Mouse (Mus musculus) gastrocnemius, postnatal 25 days (tissue): Measurements from ENCODE around the gene Atf7. TPM values are rescaled to one million over a fixed set of nuclear protein-coding genes. Genes with fewer than 3 reads are reported as not detected.
A peak's percentile ranks its signal among the peaks of the same experiment; 100 is the strongest.

Experiments used
- DNase-seq: peaks from one replicate; pipeline ENCODE4 v3.0.0; 2022
- total RNA-seq, 2 experiments: library from RNA; stranded (reverse); gene quantifications; 1 replicate in 1 of 2; 2 replicates in 1 of 2; pipeline ENCODE4 v1.2.3; 2021

Atf7 gene
- total RNA-seq, 2 experiments from 2014 or later = 41.6 to 51.6 TPM

DNA sequence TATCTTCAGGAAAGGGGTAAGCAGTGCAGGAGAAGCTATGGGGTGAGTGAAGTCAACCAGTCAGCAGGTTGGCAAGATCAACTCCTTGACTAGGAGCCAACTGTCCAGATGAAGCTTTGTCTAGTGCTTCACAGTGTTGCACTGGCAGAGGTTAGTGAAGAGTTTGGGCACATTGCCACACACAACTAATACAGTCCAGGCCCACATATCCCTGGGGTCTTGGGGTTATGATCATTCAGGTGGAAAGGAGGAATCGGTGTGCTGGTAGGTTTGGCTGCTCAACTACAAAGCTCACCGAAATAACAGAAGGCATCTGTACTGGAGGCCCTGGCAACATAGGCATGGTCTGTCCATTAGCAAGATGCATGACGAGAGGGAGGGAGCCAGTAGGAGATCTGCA lies 77.8 kb downstream of the Atf7 start:
- no peak for DNase-seq

DNA sequence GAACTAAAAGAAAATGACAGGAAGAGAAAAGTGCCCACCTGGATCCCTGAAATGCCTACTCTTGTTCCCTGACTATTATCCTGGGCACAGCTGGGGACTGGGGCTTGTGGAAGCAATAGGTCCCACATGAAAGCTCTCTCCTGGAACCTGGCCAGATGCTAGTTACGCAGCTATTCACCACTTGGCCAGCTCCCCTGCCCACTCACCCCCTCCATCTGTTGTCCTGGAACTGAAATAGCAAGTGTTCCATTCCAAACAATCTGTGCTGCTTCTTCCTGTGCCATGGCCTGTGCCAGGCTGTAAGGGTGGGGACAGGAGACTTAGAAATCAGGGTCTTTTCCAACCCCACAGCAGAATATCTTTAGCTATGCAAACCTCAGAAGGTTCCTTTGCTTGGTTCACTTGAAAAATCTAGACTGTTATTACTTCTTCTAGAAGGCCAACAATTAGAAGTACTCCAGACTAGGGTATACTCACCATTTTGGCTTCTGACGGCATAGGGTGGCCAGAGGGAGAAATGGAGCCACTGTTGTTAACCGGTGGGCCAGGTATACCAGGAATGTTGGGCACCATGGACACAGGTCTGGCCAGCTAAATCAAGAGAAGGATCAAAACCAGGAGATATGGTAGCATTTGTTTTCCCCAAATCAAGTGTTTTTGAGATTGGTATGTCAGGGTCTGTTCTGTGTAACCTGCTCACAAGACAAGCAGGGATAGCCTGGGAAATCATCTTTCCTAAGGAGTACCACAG lies 78.4 kb downstream of the Atf7 start:
- DNase-seq = peak; percentile 34

DNA sequence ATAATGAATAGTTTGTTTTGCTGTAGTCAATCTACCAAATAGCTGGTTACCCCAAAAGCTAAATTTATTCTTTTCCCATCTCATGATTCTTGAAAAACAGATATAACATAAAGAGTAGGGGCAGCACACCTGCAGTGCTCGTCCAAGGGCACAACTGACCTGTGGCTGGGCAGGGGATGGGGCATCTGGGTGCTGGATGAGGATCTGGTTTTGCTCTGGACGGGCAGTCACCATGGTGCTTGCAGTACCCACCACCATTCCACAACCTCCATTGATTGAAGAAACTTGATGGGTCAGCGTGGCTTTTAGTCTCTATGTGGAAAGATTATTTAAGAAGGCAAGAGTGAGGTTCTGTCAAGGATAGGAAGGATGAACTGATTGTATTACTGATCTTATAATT lies 79.0 kb downstream of the Atf7 start:
- no peak for DNase-seq

DNA sequence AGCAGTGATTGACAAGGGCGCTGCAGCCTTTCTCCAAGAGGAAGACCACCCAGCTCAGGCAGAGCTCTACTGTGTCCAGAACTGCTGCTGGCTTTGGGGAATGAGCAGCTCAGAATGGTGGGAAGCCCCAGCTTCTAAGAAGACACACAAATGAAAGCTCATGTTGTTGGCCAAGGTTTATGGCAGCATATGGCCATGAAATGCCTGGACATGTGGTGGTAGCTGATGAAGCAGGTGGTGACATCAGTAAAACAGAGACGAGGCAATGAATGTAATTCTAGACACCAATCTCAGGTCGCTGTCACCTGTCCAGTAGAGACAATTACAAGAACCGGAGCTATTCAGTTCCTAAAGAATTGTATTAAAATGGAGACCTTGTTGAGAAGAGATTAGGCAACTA lies 80.5 kb downstream of the Atf7 start:
- no peak for DNase-seq

DNA sequence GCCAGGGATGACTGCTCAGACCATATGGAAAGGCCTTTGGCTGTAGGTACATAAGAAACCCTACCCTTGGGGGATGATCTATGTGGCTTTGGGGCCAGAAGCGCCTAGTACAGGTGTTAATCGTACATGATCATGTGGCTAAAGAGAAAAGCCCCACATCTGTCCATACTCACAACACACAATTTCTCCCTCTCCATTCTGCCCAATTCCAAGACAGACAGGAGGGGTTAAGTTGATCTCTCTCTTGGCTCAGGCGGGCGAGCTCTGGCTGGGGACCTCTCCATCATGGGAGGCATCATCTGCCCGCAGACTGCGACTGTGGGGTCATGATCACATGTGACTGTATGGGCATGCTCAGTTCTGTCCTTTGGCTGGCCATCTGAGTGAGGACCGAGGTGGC lies 91.3 kb downstream of the Atf7 start:
- no peak for DNase-seq

DNA sequence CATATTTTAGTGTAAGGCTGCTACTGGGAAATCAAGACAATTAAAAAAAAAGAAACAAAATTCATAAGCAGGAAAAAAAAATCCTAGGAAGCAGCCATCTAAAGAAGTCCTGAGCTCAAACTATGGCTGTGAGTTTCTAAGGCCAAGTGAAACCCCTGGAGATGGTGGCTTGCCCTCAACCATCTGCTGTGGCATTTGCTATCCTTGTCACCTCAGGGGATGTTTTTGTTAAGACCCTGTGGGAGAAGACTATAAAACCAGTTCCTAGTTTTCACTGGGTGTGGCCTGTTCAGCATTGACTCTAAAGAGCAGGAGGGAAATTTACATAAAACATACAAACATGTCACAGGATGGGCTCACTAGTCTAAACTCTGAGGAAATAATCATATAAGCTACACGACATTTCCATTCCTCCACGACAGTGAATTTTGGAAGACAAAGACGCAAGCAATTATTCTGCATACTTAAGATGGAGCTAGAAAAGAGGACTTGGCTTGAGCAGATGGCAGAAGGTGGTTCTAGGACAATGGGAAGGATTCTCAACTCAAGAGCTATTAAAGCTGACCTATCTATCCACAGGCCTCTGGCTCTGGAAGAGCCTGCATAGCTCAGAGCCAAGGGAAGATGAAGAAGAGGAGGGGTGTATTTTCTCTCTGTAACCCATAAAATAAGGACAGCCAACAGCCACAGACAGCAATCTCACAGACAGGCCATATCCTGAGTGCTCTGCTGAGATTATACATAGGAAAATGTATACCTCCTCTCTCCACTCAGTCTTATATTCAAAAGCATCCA lies 93.0 kb downstream of the Atf7 start:
- no peak for DNase-seq

DNA sequence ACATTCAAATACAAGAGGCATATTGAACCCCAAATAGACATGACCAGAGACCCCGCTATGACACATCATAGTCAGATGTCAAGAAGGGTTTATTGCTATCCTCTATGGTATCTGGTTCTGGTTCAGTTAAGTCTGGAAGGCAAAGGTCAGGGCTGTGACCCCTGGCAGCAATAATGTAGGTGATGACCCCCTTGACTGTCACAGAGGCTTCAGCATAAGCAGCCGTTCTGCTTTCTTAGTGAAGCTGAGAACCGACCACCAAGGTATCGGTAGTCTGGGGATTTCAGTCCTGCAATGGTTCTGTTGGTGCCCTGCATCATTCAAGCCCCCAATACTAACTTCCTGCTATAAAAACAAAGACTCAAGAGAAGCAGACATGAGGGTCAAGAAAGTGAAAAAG lies 93.7 kb downstream of the Atf7 start:
- DNase-seq = no peak

DNA sequence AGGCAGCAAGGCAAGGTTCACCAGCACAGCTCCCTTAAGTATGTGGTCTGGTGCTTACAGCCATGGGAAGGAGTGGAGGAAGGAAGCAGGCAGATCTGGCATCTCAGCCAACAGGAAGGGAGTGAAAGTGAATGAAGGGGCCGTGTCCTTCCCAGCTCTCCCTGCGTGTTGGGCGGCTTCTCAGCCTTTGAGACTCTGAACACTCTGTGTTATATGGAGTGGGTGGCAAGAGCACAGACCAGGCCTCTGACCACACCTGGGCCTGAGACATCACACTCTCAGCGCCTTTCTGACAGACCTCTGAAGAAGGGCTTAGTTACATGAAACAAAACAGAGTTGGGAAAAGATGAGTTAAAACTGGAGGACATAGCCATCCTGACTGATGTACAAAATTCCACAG lies 94.7 kb downstream of the Atf7 start:
- no peak for DNase-seq

DNA sequence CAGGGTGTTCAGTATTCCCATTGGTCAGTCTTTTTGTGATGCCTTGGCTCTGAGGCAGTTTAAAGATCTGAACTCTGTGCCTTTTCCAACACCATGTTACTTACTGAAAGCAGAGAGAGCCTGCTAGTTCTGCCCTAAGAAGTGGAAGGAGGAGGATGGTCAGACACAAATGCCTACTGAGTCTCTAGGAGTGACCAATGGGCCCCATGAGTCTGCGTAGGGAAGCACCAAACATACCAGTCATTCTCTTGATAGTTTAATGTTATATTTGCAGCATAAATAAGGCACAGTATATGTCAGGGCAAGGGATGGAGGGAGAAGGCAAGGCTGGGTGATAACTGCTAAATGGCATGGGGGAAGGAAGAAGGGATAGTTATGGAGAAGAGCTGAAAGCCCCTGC lies 96.9 kb downstream of the Atf7 start:
- no peak for DNase-seq

DNA sequence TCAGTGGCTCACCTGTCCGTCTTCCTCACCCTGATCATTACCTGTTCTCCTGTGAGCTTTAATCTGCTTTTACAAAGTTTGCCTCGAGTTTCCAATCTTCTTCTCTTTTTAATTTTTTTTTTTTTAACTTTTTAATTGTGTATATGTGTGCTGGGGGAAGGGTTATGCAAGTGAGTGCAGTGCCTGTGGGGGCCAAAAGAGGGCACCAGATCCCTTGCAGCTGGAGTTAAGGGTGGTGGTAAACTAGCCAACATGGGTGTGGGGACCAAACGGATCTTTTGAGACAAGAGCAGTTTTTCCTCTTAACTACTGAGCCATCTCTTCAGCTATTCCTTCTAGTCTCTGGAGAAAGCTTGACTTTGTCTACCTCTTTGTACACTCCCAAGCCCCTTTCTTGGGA lies 97.3 kb downstream of the Atf7 start:
- no peak for DNase-seq

DNA sequence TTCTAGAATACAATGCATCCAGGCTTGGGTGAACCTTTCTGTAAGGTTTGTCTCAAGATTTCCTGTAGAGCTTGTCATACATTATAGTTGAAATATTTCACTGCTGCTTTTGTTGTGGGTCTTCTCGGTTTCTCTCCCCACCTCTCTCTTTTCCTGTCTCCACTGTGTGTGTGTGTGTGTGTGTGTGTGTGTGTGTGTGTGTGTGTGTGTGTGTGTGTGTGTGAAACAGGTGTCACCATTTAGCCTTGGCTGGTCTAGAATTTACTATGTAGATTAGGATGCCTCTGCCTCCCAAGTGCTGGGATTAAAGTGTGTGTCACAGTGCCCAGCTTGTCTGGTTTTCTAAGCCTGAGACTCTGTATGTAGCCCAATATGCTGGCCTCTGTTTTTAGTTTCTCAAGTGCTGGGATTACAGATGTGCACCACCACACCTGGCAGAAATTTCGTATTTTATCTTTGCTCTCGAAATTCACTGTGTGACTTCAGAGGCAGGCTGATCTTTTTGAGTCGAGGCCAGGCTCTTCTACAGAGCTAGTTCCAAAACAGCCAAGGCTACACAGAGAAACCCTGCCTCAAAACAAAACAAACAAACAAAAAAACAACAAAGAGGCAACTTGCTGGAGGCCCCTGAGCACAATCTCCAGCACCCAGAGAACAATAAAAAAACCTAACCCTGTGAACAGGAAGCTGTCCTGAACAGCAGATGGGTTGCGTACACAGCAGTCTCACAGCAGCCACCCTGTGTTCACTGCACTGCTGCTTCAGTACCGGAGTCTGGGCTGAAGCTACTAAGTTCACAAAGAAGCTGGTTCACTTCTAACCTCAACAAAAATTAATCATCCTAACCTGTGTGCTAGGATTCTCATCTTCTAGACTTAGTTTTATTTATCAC lies 98.9 kb downstream of the Atf7 start:
- no peak for DNase-seq

DNA sequence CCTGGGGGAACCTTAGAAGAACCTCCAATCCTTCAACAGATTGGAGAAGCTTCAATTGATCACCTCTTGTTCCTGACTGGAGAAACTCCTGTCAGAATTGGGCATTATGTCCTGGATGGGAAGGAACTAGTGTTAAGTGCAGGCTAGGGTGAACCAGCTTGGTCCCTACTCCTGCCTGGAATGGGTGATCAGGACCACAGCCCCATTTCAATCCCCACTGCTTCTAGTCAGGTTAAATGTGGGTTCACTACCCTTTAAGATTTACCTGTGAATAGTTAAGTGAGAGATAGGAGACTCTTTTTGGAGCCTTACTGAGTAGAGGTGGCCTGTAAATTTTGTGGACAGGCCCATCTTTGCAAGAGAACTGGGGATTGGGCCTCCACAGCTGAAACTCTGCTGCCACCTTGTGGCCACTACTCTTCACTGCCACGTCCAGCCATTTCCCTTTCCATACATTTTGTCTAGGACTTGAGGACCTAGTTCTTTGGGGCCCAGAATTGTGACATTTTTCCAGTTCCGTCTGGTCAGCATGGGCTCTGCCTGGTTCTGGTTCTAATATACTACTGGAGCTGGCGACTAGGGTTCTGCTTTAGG lies 100.3 kb downstream of the Atf7 start, which contains the start of gene Npff:
Npff (minus strand) TSS at position 51 of the 594 bp plus-strand sequence.
- no peak for DNase-seq

DNA sequence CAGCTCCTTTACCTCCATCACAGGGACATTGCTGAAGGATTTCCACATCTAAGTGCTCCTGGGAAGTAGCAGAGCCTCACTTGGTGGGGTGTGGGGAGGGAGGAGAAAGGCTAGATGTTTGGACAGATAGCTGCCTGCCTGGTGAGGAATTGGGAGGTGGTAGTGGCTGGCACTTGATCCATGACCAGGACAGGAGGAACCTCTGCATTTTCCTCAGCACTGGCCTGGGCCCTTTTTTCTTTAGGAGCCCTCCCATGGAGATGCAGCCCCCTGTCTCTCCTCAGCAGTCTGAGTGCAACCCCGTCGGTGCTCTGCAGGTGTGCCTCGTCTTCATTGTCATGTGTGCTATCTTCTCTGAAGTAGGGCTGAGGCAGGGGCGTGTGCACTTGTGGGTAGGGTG lies 103.8 kb downstream of the Atf7 start:
- DNase-seq = no peak

DNA sequence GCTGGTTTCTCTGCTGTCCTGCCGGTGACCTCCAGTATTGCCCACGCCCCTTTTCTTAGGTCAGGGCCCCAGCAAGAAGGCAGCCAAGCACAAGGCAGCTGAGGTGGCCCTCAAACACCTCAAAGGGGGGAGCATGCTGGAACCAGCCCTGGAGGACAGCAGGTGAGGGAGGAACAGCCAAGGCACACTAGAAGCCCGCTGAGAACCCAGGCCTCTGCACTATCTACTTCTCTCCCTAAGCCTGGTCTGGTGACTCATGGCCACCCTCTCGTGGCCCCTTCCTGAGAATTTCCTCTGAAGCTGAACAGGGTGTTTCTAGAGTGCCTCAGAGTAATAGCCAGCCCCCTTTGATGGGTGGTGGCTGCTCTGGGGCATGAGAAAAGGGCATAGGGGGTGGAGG lies 104.8 kb downstream of the Atf7 start:
- no peak for DNase-seq

DNA sequence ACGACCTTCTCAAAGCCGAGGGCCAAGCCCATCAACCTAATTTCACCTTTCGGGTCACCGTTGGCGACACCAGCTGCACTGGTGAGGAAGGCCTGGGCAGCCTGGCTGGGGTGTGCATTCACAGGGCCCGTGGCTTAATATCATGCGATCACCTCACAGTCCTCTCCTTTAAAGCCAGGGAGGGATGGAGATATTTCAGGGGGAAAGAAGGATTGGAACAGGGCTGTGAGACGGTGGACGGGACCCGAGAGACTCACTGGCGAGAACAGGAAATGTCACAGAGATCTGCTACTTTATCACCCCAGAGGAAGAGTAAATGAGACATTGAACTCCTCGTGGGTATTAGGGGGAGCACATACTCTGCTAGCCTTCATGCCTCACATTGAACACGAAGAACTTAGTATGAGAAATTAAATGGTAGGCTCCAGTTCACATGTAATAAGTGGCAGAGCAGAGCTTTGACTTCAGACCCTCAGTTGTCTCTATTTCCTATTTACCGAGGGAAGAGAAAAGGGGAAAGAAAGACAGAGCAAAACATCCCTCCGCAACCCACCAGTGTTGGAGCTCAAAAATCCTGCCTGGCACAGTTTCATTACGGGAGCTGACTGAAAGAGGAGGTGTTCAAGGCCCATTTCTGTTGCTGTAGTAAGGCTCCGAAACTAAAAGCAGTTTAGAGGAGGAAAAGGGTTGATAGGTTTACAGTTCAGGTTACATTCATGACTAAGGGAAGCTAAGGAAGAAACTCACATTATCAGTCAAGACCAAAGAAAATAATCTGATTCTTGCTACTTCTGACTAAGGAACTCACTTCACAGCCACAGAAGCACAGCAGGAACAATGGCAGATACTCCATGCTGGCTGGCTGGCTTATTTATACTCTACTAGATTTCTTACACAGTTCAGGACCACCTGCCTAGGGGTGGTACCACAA lies 105.8 kb downstream of the Atf7 start:
- DNase-seq = no peak

DNA sequence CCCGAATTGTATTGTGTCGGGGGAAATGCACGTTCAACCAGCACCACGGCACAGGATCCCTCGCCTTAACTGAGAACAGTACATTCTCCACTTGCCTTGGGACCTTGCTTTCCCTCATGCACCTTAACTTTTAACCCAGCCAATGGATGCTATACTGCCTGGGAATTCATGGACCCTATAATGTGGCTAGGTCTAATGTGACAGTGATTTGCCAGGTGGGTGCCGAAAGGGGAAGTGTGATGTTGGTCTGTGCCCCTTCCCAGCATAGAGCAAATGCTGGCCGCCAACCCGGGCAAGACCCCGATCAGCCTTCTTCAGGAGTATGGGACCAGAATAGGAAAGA lies 106.4 kb downstream of the Atf7 start:
- DNase-seq = no peak

DNA sequence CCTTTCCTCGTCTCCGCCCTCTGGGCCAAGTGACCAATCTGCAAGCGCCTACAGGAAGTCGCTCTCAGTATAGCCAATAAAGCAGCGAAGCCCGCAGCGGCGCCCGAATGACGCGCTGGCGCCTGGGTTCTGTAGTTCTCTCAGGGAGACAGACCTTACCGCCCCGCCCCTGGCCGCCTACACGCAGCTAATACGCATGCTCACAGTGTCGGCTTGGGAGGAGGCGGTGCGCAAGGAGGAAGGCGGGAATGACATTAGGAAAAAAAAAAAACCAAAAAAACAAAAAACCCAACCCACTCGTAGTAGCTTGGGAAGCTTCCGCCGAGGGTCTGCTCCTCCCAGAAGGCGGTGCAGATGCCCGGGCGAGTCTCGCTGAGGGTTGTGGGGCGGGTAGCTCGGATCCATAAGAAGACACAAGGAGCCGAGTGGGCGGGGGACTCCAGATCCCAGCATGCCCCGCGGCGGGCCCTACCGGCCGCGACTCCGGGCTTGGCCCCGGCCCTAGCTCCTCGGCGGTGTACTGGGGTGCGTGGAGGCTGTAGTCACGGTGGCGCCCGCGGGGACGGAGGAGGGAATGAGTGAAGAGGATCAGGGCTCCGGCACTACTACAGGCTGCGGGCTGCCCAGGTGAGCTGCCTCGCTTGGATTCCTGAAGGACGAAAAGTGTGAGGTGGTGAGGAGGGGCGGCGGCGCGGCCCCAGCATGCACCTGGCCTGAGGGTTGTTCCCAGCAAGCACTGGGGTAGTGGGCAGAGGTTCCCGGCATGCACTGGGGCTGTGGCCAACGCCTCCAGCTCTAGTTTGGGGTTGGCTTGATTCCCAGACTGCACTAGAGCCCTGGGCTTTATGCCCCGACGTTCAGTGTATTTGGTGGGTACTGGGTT lies 107.0 kb downstream of the Atf7 start, which contains the start of gene Tarbp2:
Tarbp2 (plus strand) TSS at position 217 of the 883 bp plus-strand sequence.
- peak; percentile 100 for DNase-seq

DNA sequence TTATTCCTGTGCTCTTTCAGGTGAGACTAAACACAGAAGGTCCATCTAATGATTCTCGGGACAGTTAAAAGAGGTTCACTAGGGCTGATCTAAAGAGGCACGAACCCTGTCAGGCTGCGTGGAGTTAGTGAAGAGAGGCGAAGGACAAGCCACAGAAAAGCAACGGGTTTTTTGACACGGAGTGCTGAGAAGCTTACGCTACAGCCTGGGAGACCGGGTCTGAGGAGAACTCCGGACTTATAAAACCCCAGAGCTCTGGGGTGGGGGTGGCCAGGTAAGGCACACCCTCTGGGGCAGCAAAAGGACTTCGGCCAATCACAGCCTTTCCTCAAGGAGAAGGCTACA lies 107.7 kb downstream of the Atf7 start:
- no peak for DNase-seq

DNA sequence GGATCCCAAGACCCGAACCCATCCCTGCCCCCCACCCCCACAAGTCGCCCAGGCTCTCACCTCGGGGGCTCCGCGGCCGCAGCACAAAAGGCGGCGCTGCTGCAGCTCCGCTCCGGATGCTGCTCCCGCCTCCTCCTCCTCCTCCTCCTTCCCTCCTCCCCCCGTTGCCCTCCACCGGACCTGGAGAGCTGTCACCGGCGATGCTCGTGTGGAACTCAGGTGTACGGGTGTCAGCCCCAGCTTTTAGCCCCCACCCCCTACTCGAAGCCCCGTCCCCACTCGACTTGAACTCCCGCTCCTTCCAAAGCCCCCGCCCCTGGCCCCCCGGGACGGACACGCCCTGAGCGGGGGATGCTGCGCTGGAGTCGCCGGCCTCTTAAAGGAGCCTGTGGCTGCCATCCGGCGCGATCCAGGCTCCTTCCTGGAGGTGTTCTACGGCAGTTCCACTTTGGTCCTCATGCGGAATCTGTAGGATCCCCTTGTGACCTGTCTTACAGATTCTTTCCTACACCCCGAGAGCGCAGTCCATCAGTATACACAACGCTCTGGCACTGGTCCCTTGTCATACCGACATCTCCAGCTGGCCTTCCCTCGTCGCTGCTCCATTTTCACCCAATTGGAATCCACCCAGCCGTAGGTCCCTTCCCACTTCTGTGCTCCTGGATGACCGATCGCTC lies 108.4 kb downstream of the Atf7 start, which contains the start of gene Map3k12:
Map3k12 (minus strand) TSS at position 337 of the 677 bp plus-strand sequence.
- peak; percentile 79 for DNase-seq
